Mouse (Mus musculus) small intestine, adult 2 months (tissue): ENCODE data around the gene Gm29423.
"Not testable (repeated sequence)": the region's sequence is repeated elsewhere in the genome, so short reads cannot be mapped to it uniquely, and the experiment has no call there.

Experiments used
- CTCF ChIP-seq: fragments of 200-500 bp; IDR thresholded peaks from 2 replicates; pipeline ENCODE4 v1.5.1; 2012; ENCODE audit warnings: low read depth, mild to moderate bottlenecking, control low read depth, inconsistent platforms, low read length, moderate library complexity, mixed read lengths; ENCODE audit not compliant: insufficient replicate concordance, insufficient read length; ENCODE audit errors: extremely low read depth
- POLR2A ChIP-seq: fragments of 200-500 bp; IDR thresholded peaks from 2 replicates; pipeline ENCODE4 v1.6.1; 2012; ENCODE audit warnings: low read depth, mild to moderate bottlenecking, control low read depth, inconsistent platforms, low read length, moderate library complexity

DNA sequence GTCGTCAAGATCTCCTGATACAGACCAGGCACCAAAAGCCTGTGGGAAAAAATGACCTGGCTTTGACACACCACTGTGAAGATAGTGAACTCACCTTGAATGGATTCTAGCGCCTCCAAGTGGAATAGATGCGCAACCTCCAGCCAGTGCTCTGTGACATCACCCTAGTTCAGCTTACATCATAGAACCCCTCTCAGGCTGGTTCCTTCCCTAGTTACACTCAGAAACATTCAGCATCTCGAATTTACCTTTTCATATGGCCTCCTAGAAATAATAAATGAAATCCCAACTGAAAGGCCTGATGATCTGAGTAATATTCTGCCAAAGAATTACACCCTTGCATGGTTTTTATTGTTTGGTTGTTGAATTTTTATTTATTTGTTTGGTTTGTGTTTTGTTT is 29.5 kb downstream of the Gm29423 start, which contains the start of gene Gm21118:
- TF ChIP-seq POLR2A, CTCF: not testable (repeated sequence)
